Mouse (Mus musculus) urinary bladder, adult 18-20 months (tissue): ENCODE measurements around the gene Ptprk.

ENCODE experiments used
- DNase-seq, 2 experiments: peaks; one replicate each; pipeline ENCODE4 v3.0.0; 2022; ENCODE audit warnings: low spot score in 2 of 2, mixed read lengths in 2 of 2

The Ptprk gene

DNA sequence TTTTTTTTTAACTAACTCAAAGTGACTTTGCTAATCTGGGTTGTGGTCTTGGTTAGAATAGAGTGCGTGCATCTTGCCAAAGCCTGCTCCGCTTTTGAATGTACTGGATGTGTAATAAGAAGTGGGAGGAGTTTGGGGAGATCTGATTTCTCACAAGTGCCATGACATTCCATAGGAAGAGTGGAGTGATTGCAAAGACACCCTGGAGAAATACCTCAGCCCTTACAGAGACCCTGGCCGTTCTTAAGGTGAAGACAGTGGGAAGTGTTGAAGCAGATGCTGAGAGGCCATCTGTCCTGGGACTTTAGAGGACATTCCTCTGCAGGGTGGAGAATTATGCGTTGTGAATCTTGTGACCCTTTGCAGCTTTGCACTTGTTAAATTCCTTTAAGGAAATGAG is 110.7 kb downstream of the Ptprk start:
- DNase-seq: no peak

DNA sequence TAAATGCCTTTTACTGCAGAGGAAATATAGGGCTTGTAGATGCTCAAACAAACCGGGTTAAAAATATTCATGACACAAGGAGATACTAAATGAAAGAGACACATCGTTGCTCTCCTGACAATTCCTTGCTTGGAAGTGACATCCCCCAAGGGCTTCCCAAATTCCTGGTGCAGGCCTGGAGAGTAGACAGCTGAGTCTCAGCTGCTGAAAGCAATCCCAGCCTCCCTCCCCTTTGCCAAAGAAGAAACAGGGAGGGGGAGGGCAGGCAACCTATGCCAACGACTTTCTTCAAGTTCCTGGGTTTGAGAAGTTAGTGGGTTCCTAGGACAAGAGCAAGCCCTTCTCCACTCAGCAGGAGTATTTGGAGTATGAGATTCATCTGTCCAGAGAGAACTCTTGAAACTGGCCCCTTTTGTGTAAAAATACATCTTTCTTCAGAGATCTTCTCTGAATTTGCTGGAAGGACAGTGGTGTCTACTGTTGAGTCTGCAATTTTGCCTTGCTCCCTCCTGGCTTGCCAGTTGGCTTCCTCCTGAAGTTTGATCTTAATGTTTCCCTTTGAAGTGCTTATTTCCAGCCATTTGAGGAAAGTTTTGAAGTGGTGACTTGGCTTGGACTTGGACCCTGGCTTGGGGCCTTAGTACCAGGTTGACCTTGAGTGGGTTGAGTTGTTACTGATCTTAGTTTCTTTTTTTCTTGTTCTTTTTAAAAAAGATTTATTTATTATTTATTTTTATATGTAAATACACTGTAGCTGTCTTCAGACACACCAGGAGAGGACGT is 111.6 kb downstream of the Ptprk start:
- DNase-seq: no peak

DNA sequence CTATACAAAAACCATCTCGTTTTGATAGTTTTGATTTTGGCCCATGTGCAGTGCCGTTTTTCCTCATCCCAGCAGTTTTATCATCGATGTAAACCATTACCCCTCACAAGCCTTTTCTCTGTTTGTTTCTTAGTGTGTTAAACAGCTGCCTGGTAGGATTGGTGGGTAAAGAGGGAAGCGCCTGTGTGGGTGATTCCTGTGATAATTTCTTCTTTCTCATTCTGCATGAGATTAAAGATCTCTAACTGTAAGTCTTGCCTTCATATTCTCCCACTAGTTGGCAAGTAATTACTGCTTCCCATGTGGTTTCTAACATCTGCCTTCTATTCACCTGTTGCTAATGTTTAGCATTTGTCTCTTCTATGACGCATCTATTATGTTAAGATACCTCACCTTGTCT is 116.8 kb downstream of the Ptprk start:
- no peak for DNase-seq

DNA sequence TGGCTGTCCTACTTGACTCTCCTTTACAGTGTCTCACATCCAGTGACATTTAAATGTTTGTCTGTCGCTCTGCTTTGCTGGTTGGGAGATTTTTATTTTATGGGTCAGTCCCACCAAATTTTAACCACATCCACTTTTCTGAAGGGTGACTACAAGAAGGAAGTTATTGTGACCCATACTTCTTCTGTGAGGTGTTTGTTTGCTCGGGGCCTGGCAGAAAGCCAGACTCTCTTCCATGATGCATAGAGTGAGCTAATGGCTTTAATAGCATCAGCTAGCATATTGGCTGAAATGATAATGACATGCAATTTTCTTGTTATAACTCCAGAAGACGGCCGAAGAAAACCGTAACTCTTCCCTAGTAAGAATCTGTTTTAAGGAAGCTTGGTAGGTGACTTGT is 119.0 kb downstream of the Ptprk start:
- DNase-seq: no peak

DNA sequence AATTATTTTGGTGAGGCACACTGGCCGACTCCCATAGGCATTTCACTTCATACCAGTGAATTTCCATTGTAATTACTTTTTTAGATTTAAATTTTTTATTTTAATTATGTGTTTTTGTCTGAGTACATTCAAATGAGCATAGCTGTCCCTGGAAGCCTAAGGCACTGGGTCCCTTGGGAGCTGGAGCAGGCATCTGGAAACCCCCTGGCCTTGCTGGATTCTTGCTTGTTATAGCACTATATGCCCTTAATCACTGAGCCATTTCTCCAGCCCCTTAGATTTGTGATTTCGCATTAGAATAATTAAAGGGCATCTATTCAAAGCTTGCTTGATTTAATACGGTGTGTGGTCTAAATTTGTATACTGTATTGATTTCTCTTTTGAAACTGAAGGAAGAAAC is 126.0 kb downstream of the Ptprk start:
- DNase-seq: no peak

DNA sequence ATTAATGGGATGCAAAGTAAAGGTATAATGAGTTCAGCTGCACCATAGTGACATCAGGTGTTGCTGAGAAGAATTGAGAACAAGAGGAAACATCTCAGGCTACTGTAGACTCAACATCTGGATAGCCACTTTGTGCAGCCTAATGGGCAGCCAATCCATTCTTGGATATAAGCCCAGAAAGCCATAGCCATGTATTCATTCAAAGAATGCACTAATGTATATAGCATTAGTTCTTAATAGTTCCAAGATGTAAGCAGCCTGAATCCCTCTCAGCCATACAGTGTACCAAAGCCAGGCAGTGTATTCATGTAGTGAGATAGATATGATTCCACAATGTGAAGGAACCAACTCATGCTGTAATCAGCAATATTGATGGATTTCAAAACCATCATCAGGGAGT is 134.8 kb downstream of the Ptprk start:
- no peak for DNase-seq

DNA sequence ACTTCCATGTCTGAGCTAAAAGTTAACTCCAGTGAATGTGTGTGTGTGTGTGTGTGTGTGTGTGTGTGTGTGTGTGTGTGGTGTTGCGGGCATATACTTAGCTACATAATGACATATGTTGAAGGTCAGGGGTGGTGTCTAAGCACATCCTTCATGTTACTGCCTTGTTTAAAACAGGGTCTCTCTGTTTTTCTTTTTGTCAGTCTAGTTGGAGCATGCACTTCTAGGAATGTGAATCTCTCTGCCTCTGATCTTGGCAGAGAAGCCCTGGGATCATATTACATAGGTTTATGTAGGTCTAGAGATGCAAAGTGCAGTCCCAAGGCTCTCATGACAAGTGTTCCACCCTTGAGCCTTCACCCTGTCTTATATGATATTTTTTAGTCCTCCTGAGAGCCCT is 137.5 kb downstream of the Ptprk start:
- no peak for DNase-seq

DNA sequence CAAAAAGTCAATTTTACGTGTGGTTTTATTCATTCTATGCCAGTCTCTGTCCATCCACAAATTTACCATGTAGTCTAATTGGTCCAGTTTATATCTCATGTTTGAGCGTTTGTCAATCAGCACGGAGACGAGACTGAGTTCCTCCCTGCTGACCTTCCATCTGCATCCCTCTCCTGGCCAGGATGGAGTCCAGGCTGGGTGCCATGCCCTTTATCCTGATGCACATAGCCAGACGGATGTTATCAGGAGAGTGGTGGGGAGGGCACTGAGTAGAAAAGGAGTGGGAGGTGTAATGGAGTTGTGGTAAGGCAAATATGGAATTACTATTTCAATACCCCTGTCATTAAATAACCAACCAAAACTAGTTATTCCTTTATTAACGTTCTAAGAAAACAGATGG is 140.5 kb downstream of the Ptprk start:
- DNase-seq: no peak

DNA sequence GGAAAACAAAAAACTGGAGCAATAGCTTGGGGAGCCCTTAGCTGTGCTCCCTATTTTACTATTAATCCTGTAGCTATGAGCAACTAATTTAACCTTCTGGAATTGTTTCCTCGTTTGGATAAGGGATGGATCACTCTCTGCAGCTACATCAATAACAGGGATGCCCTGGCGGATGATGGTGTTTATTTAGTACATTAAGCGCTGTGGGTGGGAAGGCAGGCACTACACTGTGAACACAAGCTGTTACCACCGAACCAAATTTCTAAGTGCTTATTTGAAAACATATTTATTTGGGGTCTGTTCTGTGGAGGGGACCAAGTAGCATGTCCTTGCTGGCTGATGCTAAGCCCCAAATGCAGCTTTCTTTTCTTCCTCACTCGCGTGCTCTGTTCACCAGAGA is 149.0 kb downstream of the Ptprk start:
- DNase-seq: no peak

DNA sequence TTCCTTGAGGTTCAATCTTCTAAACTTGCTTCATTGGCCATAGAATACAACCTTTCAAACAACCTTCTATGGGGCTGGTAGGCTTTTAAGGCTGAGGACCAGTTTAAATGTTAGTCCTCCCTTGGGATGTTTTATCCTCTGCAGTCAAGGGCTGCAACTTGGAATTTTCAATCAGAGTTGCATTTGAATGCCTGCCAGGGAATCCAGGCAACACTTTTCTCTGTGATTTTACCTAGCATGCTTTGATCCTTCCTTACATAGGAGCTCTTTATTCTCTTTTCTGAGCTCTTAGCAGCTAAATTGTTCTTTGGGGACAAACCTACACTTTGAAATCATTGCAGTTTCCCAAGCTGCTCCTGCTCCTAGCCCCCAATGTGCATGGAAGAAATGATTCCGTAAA is 149.8 kb downstream of the Ptprk start:
- no peak for DNase-seq

DNA sequence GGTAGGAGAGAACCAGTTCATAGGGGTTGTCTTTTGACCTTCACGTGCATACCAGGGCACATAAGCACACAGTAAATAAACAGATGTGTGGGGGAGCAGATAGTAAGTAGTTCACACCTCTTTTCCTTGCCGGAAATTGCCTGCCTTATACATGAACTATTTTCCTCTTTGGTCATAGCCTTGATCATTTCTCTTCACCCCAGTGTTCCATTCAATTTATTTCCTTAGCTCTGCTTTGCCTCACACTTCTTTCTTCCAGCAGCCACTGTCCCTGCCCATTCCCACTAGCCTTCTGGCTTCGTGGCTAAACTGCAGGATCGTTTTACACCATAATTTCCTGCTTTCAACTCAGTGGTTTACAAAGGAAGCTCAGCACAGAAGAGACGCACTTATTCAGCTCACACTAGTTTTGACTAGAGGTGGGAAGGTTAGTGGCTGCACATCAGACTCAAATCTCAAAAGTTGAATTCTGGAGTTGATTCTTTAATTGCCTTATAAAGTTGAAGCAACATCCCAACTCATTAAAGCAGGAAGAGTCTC is 151.0 kb downstream of the Ptprk start:
- DNase-seq: no peak

DNA sequence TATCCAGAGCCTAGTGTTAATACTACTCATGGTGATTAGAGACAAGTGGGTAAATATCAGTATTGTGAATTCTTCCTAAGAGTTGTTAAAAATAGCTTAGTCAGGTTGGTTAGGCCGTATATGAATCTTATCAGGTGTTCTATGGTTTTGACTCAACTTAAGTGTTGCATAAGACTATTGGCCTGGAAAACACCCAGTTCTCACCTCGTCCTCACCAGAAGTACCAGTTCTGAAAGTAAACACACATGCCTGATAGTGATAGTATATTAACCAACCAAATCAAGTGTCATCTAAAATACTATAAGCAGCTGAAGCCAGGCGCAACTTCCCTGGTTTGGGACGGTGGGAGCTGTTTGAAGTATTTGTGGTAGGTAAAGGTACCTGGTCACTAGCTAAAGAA is 153.1 kb downstream of the Ptprk start:
- peak; percentile 7 to 13 for DNase-seq

DNA sequence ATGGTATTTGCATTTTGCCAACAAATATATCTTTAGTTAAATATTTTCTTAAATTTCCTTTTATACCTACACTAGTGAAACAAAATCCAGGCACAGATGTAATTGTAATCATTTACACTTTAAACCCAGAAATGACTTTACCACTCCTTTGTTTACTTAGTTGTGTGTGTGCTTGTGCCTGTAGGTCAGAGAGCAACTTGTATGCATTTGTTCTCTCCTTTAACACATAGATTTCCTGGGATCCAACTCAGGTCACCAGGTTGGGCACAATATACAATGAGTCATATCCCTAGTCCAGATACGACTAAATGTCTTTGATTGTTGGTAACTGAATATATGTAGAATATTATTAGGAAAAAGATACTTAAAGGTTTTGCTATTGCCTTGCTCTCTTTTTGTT is 153.6 kb downstream of the Ptprk start:
- DNase-seq: no peak

DNA sequence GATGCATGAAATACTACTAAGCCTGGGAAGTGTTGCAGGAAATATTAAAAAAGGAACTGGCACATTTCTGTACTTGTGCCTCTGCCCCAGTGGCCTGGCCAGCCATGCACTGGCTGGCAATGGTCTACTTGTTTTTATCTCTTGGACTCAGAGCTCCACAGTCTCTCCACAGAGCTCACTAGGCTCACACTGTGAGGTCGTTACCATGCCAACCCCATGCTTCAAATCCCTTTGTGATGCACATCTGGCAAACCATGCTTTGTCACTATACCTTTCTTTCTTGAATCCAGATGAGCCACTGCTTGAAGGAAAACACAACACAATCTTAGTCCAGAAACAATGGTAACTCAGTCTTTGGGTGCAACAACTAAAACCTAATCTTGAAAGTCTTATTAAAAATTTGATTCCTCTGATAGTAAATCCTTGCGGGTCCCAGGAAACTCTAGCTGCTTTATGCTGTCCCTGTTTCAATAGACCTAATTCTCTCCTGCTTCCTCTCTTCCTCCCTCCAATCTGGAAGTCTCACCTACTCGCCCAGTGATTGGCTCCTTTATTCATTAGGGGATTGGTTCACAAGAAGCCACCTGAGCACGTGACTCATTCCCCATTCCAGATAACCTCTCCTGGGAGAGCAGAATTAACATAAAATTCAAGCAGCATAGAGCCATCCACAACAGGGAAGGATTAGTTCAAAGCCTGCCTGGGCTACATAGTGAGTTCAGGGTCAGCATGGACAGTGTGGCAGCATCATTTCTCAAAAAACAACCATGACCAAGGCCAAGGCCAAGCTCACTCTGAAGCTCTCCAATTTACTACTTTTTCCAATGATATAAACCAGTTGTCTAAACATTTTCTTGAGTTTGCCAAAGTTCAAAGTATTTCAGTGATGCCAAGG is 157.9 kb downstream of the Ptprk start:
- DNase-seq: no peak

DNA sequence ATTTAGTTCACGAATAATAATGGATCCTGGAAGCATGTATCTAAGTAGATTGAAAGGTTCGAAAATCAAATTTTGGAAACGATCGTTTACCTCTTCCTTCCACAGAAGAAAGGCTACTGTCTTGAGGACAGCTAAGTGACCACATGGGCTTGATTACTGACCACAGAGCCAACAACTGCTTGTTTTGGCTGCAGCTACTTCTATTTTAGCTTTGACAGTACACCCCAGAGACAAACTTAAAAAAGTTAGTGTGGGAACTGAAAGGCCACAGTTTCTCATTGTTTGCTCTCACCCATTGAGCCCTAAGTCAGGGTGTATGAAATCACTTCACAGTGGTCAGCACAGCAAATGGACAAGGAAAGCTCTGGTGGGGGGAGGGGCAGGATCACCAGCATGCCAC is 174.4 kb downstream of the Ptprk start:
- no peak for DNase-seq

DNA sequence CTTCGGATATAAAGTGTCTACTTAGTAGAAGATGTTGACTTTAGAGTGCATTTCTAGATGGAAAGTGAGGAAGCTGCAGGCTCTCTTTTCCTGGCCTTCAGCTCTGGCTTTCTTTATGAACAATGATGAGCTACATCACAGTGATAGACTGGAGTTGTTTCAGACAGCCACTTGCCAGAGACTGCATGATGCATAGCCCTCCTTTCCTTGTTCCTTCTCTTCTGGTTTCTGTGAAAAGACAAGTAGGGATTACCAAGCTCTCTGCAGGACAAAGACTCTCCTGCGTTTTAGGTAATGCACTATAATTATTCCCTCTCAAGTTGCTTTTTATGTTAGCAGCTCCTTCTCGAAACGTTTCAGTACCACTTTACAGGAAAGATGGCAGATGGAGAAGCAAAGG is 176.8 kb downstream of the Ptprk start:
- DNase-seq: no peak

DNA sequence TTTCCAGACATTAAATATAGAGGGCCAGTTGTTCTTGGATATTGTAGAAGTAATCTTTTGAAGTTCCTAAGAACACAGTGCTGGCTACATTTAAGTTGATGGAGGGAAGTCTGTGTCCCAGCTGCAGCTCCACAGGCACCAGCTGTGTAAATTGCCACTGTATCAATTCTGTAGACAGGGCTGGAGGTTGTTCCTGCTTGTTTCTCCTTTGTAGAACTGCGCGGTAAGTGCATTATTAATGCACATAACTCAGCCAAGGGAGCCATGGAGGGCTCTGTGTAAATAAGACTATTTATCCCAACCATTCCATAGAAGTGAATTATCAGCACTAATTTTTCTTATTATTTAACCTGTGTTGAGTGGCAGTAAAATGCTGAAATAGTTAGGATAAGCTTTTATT is 186.0 kb downstream of the Ptprk start:
- DNase-seq: no peak

DNA sequence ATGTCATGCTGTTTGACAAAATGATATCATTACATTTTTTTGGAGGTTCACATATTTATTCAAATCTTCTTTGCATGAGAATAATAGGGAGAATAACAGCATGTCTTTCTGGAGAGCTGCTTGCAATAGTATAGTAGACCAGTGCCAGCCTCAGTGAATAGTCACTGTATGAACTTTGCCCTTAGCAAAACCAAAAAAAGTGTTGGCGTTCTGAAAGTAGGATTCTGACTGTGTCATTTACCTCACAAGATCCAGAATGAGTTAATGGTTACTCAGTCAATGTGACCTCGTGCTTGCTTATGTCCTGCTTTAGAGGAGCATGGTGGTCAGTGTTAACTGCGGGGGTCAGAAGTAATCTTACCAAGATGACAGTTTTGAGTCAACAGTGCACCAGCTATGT is 187.5 kb downstream of the Ptprk start:
- DNase-seq: no peak

DNA sequence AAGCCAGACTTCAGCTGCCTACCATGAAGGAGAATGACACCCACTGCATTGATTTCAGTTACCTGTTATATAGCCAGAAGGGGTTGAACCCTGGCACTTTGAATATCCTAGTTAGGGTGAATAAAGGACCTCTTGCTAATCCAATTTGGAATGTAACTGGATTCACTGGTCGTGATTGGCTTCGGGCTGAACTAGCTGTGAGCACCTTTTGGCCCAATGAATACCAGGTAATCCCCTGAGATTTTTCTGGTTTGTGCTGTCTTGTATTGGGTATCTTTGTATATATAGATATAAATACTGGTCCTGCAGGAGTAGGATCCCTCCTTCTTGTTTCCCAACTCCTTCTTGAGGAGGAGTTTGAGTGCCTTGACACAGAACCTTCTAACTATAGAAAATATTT is 188.9 kb downstream of the Ptprk start:
- no peak for DNase-seq

DNA sequence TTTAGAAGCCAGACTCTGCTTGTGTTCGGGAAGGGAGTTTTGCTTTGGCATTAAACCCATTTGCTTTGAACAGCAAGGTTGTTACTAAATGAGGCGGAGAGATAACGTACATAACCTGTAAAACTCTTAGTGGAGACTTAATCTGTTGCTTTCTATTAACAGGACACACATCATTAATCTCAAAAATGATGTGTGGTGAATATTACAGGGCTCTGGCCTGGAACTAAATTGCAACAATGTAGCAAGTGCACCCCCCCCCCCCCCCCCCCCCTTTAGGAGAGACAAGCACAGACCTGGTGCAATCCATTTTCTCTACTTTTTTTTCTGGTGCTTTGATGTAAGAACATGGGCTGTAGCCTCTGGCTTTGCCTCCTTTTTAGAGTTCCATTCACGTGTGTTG is 195.7 kb downstream of the Ptprk start:
- no peak for DNase-seq

DNA sequence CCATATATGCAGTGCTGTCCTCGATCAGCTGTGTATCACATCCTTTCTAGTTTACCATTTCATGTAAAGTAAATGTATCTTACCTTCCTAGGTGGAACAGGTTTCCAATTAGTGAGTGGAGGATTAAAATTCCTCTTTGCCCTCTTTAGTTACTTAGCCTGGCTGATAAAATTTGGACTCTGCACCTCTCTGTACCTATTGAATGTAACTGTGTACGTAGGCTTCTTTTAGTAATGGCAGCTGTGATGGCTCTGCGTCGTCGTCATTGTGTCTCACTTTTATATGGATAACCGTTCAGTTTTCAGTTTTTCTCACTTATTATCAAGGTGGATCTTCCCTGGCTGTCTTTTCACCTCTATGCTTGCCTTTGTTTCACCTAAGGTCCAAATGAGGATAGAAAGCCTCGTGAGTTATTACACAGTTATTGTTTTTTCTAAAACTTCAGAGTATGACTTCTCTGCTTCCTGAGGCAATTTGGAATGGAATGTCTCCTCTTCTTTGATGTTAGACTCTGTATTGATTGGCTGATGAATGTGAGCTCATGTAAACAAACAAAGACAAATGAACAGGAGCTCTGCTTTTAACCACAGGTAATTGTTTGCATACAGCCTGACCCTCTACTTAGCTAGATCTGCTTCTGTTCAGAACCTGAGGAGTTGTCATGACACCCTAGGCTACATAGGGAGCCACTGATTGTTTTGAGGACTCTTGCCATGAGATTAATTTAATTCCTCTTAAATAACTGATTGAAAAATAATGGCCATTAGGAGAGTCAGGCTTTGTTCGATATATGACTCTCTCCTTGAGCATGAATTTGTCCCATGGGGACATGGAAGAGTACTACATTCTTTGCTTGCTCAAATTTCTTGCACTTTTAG is 197.3 kb downstream of the Ptprk start:
- DNase-seq: no peak

DNA sequence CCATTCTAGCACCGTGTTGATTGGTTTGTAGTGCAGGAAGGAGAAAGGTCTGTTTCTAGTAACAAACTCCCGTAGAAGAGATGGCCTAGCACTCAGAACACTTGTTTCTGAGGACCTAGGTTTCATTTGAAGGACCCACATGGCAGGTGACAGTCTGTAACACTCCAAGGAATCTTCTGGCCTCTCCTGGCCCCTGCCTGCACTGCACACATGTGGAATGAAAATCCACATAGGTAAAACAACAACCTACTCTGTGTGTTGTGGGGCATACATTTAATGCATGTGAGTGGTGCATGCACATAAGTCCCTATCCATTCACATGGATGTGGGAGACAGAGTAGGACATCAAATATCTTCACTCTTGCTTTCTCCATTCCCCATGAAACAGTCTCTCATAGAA is 204.1 kb downstream of the Ptprk start:
- DNase-seq: no peak
